ENCODE assay signal across 14 mouse cellular contexts in genomic region chr2:27310908-27311307, GRCm38 (mm10).
A peak's percentile ranks its signal among the peaks of the same experiment; 100 is the strongest.
DNase-seq lines count a peak whose midpoint lies in the region; ATAC-seq and TF ChIP-seq lines count a peak whose summit lies in the region.
"Had no signal": no experiment of that assay in that cellular context is flagged by ENCODE, and none has a peak within 500 bp of the region (broad histone marks: within the 10 kb centered on the region; RNA-seq: fewer than 3 reads in every experiment).

No protein-coding gene starts in this region.

- H3K4me1 ChIP-seq in kidney, adult 2 months (ENCODE audit: control insufficient read depth, insufficient read depth, low read length): no peaks in the 10 kb centered on the region
- peaks cover 15% of the 10 kb centered on the region for H3K4me1 ChIP-seq in kidney, embryonic 16.5 days (ENCODE audit: insufficient read depth, low read length)
- H3K4me1 ChIP-seq in neural tube, embryonic 13.5 days (replicated peaks): peaks cover 63% of the 10 kb centered on the region
- no peaks in the 10 kb centered on the region for H3K4me1 ChIP-seq in neural tube, embryonic 14.5 days (ENCODE audit: control insufficient read depth, insufficient read depth, low read length)
- H3K4me1 ChIP-seq: embryonic facial prominence, embryonic 15.5 days had no signal

- H3K4me3 ChIP-seq in gastrocnemius, adult 2 months: no peak overlapping the region
- no peak overlapping the region for H3K4me3 ChIP-seq in kidney, adult 2 months (ENCODE audit: insufficient read depth, low read depth, low read length)
- H3K4me3 ChIP-seq in kidney, embryonic 16.5 days (ENCODE audit: low read length): no peak overlapping the region
- no peak overlapping the region for H3K4me3 ChIP-seq in neural tube, embryonic 13.5 days
- H3K4me3 ChIP-seq in neural tube, embryonic 14.5 days (ENCODE audit: low read depth, low read length): no peak overlapping the region
- H3K4me3 ChIP-seq: embryonic facial prominence, embryonic 15.5 days had no signal

- H3K27me3 ChIP-seq in kidney, adult 2 months (replicated peaks; ENCODE audit: control insufficient read depth, insufficient read depth, low read length): no peaks in the 10 kb centered on the region
- H3K27me3 ChIP-seq in kidney, embryonic 16.5 days (ENCODE audit: insufficient read depth, low read length): no peaks in the 10 kb centered on the region
- no peaks in the 10 kb centered on the region for H3K27me3 ChIP-seq in neural tube, embryonic 13.5 days
- no peaks in the 10 kb centered on the region for H3K27me3 ChIP-seq in neural tube, embryonic 14.5 days (ENCODE audit: control insufficient read depth, insufficient read depth, low read length)
- H3K27me3 ChIP-seq: embryonic facial prominence, embryonic 15.5 days had no signal

- 62% methylated on average over 5 of the region's 5 CpGs for whole genome bisulfite sequencing in kidney, adult 2 months
- 77% methylated on average over 5 of the region's 5 CpGs for WGBS in kidney, embryonic 16.5 days
- WGBS in neural tube, embryonic 13.5 days: 83% methylated on average over 5 of the region's 5 CpGs
- WGBS in neural tube, embryonic 14.5 days: 75% methylated on average over 5 of the region's 5 CpGs

- H3K27ac ChIP-seq in gastrocnemius, adult 2 months: no peak overlapping the region
- H3K27ac ChIP-seq in kidney, adult 2 months (ENCODE audit: insufficient read depth, low read depth, low read length): no peak overlapping the region
- no peak overlapping the region for H3K27ac ChIP-seq in kidney, embryonic 16.5 days (ENCODE audit: low read length)
- H3K27ac ChIP-seq in neural tube, embryonic 13.5 days (replicated peaks): peak overlapping the region; percentile 61; the same call in 1 of the 2 replicates
- H3K27ac ChIP-seq in neural tube, embryonic 14.5 days (ENCODE audit: low read depth, low read length): peak overlapping the region; percentile 4; the same call in 1 of the 2 replicates
- H3K27ac ChIP-seq: embryonic facial prominence, embryonic 15.5 days had no signal

- H3K36me3 ChIP-seq in kidney, adult 2 months (ENCODE audit: control insufficient read depth, insufficient read depth, low read length): no peaks in the 10 kb centered on the region
- H3K36me3 ChIP-seq in kidney, embryonic 16.5 days (ENCODE audit: insufficient read depth, low read length): no peaks in the 10 kb centered on the region
- H3K36me3 ChIP-seq in neural tube, embryonic 13.5 days: no peaks in the 10 kb centered on the region
- no peaks in the 10 kb centered on the region for H3K36me3 ChIP-seq in neural tube, embryonic 14.5 days (ENCODE audit: control insufficient read depth, insufficient read depth, low read length)
- H3K36me3 ChIP-seq: embryonic facial prominence, embryonic 15.5 days had no signal

- intact Hi-C loops in gastrocnemius, adult 2 months (cut with DNase I): no loop called here

- peak; percentile 30 for DNase-seq in gastrocnemius, adult 2 months
- DNase-seq in gastrocnemius, postnatal 25 days: no peak
- DNase-seq in kidney, adult 2 months: peak; percentile 68
- no peak for DNase-seq in neural tube, embryonic 10.5 days (ENCODE audit: extremely low spot score, low spot score)
- DNase-seq: adrenal gland, postnatal 10 days; right cerebral cortex, postnatal 25 days; thymus, postnatal 4 days had no signal

- no peak overlapping the region for H3K9ac ChIP-seq in kidney, embryonic 16.5 days (replicated peaks; ENCODE audit: low read length)
- H3K9ac ChIP-seq in neural tube, embryonic 13.5 days: no peak overlapping the region
- no peak overlapping the region for H3K9ac ChIP-seq in neural tube, embryonic 14.5 days (replicated peaks; ENCODE audit: low read depth, low read length)
- H3K9ac ChIP-seq: embryonic facial prominence, embryonic 15.5 days had no signal

- H3K4me2 ChIP-seq in kidney, embryonic 16.5 days (replicated peaks; ENCODE audit: low read depth, low read length): no peak overlapping the region
- H3K4me2 ChIP-seq in neural tube, embryonic 13.5 days: no peak overlapping the region
- no peak overlapping the region for H3K4me2 ChIP-seq in neural tube, embryonic 14.5 days (ENCODE audit: low read depth, low read length)
- H3K4me2 ChIP-seq: embryonic facial prominence, embryonic 15.5 days had no signal

- ATAC-seq in kidney, embryonic 16.5 days (ENCODE audit: low FRiP score, low TSS enrichment): no peak
- ATAC-seq in neural tube, embryonic 13.5 days (ENCODE audit: low read depth): no peak
- no peak for ATAC-seq in neural tube, embryonic 14.5 days (ENCODE audit: low read depth)
- ATAC-seq in activated CD4-positive, CD25-positive, alpha-beta regulatory T cell, adult 4 months: no peak
- ATAC-seq: forebrain, embryonic 14.5 days; intestine, postnatal 0 days had no signal

- no peak for TF ChIP-seq POLR2A in kidney, adult 2 months (IDR thresholded peaks at IDR 0.05; ENCODE audit: low read depth, low read length)

- H3K9me3 ChIP-seq in kidney, embryonic 16.5 days (ENCODE audit: low read length): no peaks in the 10 kb centered on the region
- no peaks in the 10 kb centered on the region for H3K9me3 ChIP-seq in neural tube, embryonic 13.5 days
- no peaks in the 10 kb centered on the region for H3K9me3 ChIP-seq in neural tube, embryonic 14.5 days (ENCODE audit: control insufficient read depth, low read length)
- H3K9me3 ChIP-seq: embryonic facial prominence, embryonic 15.5 days had no signal

- TF ChIP-seq CTCF in gastrocnemius, adult 2 months (IDR thresholded peaks at IDR 0.05): no peak
- TF ChIP-seq CTCF in kidney, adult 2 months (conservative IDR thresholded peaks at IDR 0.05; ENCODE audit: insufficient read depth, insufficient read length, low read depth, low read length): no peak

Comparison
In these comparisons a context has a peak if more than half of its experiments do, and no peak if none do; other contexts are left out.
1. DNase-seq: peak in gastrocnemius, adult 2 months (single experiment) and kidney, adult 2 months (single experiment); none in gastrocnemius, postnatal 25 days (single experiment) and neural tube, embryonic 10.5 days (single experiment).
2. H3K27ac ChIP-seq: peak in neural tube, embryonic 13.5 days (single experiment) and neural tube, embryonic 14.5 days (single experiment); none in gastrocnemius, adult 2 months (single experiment), kidney, adult 2 months (single experiment) and kidney, embryonic 16.5 days (single experiment).